Mouse (Mus musculus) heart, postnatal 0 days (tissue): ENCODE measurements at regions not wholly inside any gene's neighbourhood (a gene's known extent, or its start where the extent isn't known, plus 50 kb on each side); places are given as distances from the start of the nearest gene placed in this dataset.

ENCODE experiments used
- ATAC-seq: fragments of 200-750 bp; cut with Nextera tagmentation; 2 replicates; pipeline ENCODE4 v1.8.0; 2017; ENCODE audit warnings: low read depth, moderate number of reproducible peaks, moderate library complexity; ENCODE audit not compliant: insufficient read depth
- DNase-seq: peaks from one replicate; pipeline ENCODE4 v3.0.0-alpha.2; 2016; ENCODE audit warnings: low spot score
- H3K27ac ChIP-seq: fragments of 300-500 bp; sonication (generic); 2 replicates; pipeline ENCODE4 v1.5.1; 2014; ENCODE audit warnings: low read depth, mild to moderate bottlenecking
- H3K27me3 ChIP-seq: fragments of 300-500 bp; sonication (generic); 2 replicates; pipeline ENCODE4 v1.6.1; 2014; ENCODE audit warnings: low read length, mixed read lengths; ENCODE audit not compliant: control insufficient read depth, insufficient read depth
- H3K36me3 ChIP-seq: fragments of 300-500 bp; sonication (generic); replicated peaks from 2 replicates; pipeline ENCODE4 v1.6.1; 2014; ENCODE audit warnings: low read length, mixed read lengths; ENCODE audit not compliant: control insufficient read depth, insufficient read depth
- H3K4me1 ChIP-seq: fragments of 300-500 bp; sonication (generic); 2 replicates; pipeline ENCODE4 v1.6.1; 2014; ENCODE audit warnings: antibody characterized with exemption; ENCODE audit not compliant: control insufficient read depth, insufficient read depth
- H3K4me2 ChIP-seq: fragments of 300-500 bp; sonication (generic); 2 replicates; pipeline ENCODE4 v1.6.1; 2014; ENCODE audit warnings: low read depth, mild to moderate bottlenecking, low read length, moderate library complexity
- H3K4me3 ChIP-seq: fragments of 300-500 bp; sonication (generic); 2 replicates; pipeline ENCODE4 v1.5.1; 2014; ENCODE audit warnings: low read depth, low read length
- H3K9ac ChIP-seq: fragments of 300-500 bp; sonication (generic); replicated peaks from 2 replicates; pipeline ENCODE4 v1.6.1; 2014; ENCODE audit warnings: low read depth, low read length, mixed read lengths
- H3K9me3 ChIP-seq: fragments of 300-500 bp; sonication (generic); replicated peaks from 2 replicates; pipeline ENCODE4 v1.6.1; 2016; ENCODE audit warnings: low read length; ENCODE audit not compliant: control insufficient read depth
- CTCF ChIP-seq: IDR thresholded peaks from 2 replicates; pipeline ENCODE4 v1.5.1; 2016; ENCODE audit warnings: antibody characterized with exemption, control low read depth, low read depth
- EP300 ChIP-seq: IDR thresholded peaks from 2 replicates; pipeline ENCODE4 v1.6.1; 2016; ENCODE audit warnings: antibody characterized with exemption, low read depth
- WGBS: fragments of 180-500 bp; shearing (Covaris S2); extraction: QIAGEN DNeasy Blood & Tissue Kit; methylation state at CpG from one replicate; pipeline ENCODE4 v1.1.7; 2014; 5-methylcytosine and 5-hydroxymethylcytosine counted together

DNA sequence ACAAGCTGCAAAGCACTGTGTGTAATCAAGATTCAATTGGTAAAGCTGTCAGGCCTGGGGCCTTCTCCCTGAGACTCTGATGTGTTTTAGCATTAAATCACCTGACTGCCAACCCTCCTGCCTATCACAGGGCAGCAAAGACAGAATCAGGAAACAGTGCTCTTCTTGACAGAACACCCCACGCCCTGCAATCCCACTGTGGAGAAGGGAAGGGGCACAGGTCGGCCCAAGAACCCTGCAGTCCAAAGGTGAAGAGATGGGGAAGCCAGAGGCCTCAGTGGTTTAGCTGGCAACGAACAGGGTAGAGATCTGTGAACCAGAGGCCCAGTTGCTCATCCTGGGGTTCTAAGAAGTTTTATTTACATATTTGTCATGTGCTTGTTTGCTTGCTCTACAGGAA is 71.3 kb downstream of the Gm9376 start:
- H3K27me3 ChIP-seq: no peaks in the 10 kb centered on the region
- WGBS: 91% methylated on average over 3 of the region's 3 CpGs

GRCm38 (mm10) chr14:118362931-118363330 is 96.2 kb downstream of the Gm9376 start:
- Histone ChIP-seq H3K36me3 (no peaks in the 10 kb centered on the region), H3K27ac (no peak overlapping the region), H3K4me3 (no peak overlapping the region), H3K4me2 (no peak overlapping the region), H3K4me1 (no peaks in the 10 kb centered on the region), H3K9me3 (no peaks in the 10 kb centered on the region), H3K9ac (no peak overlapping the region), H3K27me3 (no peaks in the 10 kb centered on the region)
- TF ChIP-seq CTCF (no peak), EP300 (no peak)
- ATAC-seq (no peak), DNase-seq (no peak)
- whole genome bisulfite sequencing: 75% methylated on average over 11 of the region's 11 CpGs

More for the DNA sequence above, 71.3 kb downstream of the Gm9376 start:
- no peaks in the 10 kb centered on the region for H3K9me3 ChIP-seq
- ATAC-seq: no peak
- TF ChIP-seq CTCF: no peak
- no peak for TF ChIP-seq EP300
- no peaks in the 10 kb centered on the region for H3K4me1 ChIP-seq
- DNase-seq: no peak
- H3K36me3 ChIP-seq: no peaks in the 10 kb centered on the region
- no peak overlapping the region for H3K4me3 ChIP-seq
- H3K4me2 ChIP-seq: no peak overlapping the region
- no peak overlapping the region for H3K27ac ChIP-seq
- no peak overlapping the region for H3K9ac ChIP-seq

GRCm38 (mm10) chr14:118363391-118363821 is 96.6 kb downstream of the Gm9376 start:
- Histone ChIP-seq H3K27ac (no peak overlapping the region), H3K27me3 (no peaks in the 10 kb centered on the region), H3K36me3 (no peaks in the 10 kb centered on the region), H3K9ac (no peak overlapping the region), H3K4me1 (no peaks in the 10 kb centered on the region), H3K4me3 (no peak overlapping the region), H3K9me3 (no peaks in the 10 kb centered on the region), H3K4me2 (no peak overlapping the region)
- 79% methylated on average over 21 of the region's 21 CpGs for whole genome bisulfite sequencing
- DNase-seq (no peak), ATAC-seq (no peak)
- no peak for TF ChIP-seq CTCF
- TF ChIP-seq EP300: no peak

GRCm38 (mm10) chr14:118366522-118366921 is 99.8 kb downstream of the Gm9376 start:
- H3K27ac ChIP-seq: no peak overlapping the region
- TF ChIP-seq EP300: no peak
- TF ChIP-seq CTCF: no peak
- DNase-seq: no peak
- H3K27me3 ChIP-seq: 0 out of 2 replicates have a peak, but pooled peaks cover 3% of the 10 kb centered on the region
- H3K9me3 ChIP-seq: no peaks in the 10 kb centered on the region
- no peak for ATAC-seq
- H3K36me3 ChIP-seq: no peaks in the 10 kb centered on the region
- 82% methylated on average over 4 of the region's 4 CpGs for WGBS
- no peak overlapping the region for H3K9ac ChIP-seq
- no peaks in the 10 kb centered on the region for H3K4me1 ChIP-seq
- no peak overlapping the region for H3K4me3 ChIP-seq
- no peak overlapping the region for H3K4me2 ChIP-seq

- WGBS: 21% methylated on average over 9 of the region's 9 CpGs
- no peak for DNase-seq
- ATAC-seq: no peak
- TF ChIP-seq EP300: no peak
- TF ChIP-seq CTCF: no peak
- Histone ChIP-seq H3K36me3 (no peaks in the 10 kb centered on the region), H3K27ac (no peak overlapping the region), H3K4me1 (no peaks in the 10 kb centered on the region), H3K9ac (no peak overlapping the region), H3K4me2 (no peak overlapping the region), H3K4me3 (no peak overlapping the region), H3K27me3 (0 out of 2 replicates have a peak, but pooled peaks cover 3% of the 10 kb centered on the region), H3K9me3 (no peaks in the 10 kb centered on the region)
These were observed 102.1 kb downstream of the Gm9376 start for GRCm38 (mm10) chr14:118368619-118369431.

DNA sequence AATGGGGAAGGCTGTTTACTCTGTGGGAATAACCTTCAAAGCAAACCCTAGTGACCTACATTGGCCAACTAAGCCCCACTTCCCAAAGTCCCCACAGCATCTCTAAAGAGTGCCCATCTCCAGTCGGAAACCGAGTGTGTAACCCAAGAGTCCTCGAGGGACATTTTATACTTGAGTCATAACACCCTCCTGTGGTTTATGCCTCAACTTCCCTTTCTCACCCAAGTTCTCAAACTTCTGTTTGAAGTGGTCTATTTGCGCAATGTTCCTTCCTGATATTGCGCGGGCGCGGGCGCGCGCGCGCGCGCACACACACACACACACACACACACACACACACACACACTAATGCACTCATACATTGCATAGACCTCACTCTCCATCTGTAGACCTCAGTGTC is 104.6 kb downstream of the Gm9376 start:
- TF ChIP-seq CTCF: no peak
- TF ChIP-seq EP300: no peak
- no peak for DNase-seq
- no peaks in the 10 kb centered on the region for H3K36me3 ChIP-seq

More for the DNA sequence above, 104.6 kb downstream of the Gm9376 start:
- Histone ChIP-seq H3K4me1 (no peaks in the 10 kb centered on the region), H3K27me3 (0 out of 2 replicates have a peak, but pooled peaks cover 3% of the 10 kb centered on the region), H3K4me3 (no peak overlapping the region), H3K4me2 (no peak overlapping the region), H3K9ac (no peak overlapping the region), H3K27ac (no peak overlapping the region), H3K9me3 (no peaks in the 10 kb centered on the region)
- 93% methylated on average over 15 of the region's 15 CpGs for WGBS
- no peak for ATAC-seq
